Mouse (Mus musculus) ES-E14 (cell line): ENCODE results near the gene Gadl1. TPM values are rescaled to one million over a fixed set of nuclear protein-coding genes. Genes with fewer than 3 reads are reported as not detected.

Experiments
- DNase-seq: peaks from one replicate; pipeline ENCODE4 v3.0.0-alpha.2; 2013; ENCODE audit warnings: low read depth, low spot score
- H3K27ac ChIP-seq: 2 replicates; pipeline ENCODE4 v1.5.1; 2012; ENCODE audit warnings: low read depth, mild to moderate bottlenecking, low read length, moderate library complexity, mixed read lengths; ENCODE audit not compliant: poor library complexity, insufficient read depth, severe bottlenecking
- H3K36me3 ChIP-seq: 2 replicates; pipeline ENCODE4 v1.6.1; 2012; ENCODE audit warnings: mild to moderate bottlenecking, low read length, moderate library complexity, mixed read lengths; ENCODE audit not compliant: control insufficient read depth, poor library complexity, insufficient read depth, severe bottlenecking
- H3K4me1 ChIP-seq, 2 experiments: fragments of 150-350 bp in 1 of 2; sonication (generic) in 1 of 2; 2 replicates each; pipeline ENCODE4 v1.6.1; 2012; ENCODE audit warnings: low read length in 2 of 2, mild to moderate bottlenecking in 1 of 2, mixed read lengths in 1 of 2; ENCODE audit not compliant: control insufficient read depth in 2 of 2, insufficient read depth in 2 of 2, poor library complexity in 1 of 2
- H3K4me3 ChIP-seq, 2 experiments: fragments of 150-350 bp in 1 of 2; sonication (generic) in 1 of 2; 2 replicates each; pipeline ENCODE4 v1.5.1; 2012; ENCODE audit warnings: low read length in 2 of 2, low read depth in 1 of 2, mild to moderate bottlenecking in 1 of 2, mixed read lengths in 1 of 2; ENCODE audit not compliant: insufficient read depth in 1 of 2, poor library complexity in 1 of 2, severe bottlenecking in 1 of 2
- H3K9ac ChIP-seq: 2 replicates; pipeline ENCODE4 v1.6.1; 2012; ENCODE audit warnings: low read depth, mild to moderate bottlenecking, low read length, mixed read lengths; ENCODE audit not compliant: poor library complexity, insufficient read depth, severe bottlenecking
- H3K9me3 ChIP-seq: fragments of 150-350 bp; sonication (generic); 2 replicates; pipeline ENCODE4 v1.6.1; 2012; ENCODE audit warnings: low read depth, mild to moderate bottlenecking, low read length; ENCODE audit not compliant: control insufficient read depth, insufficient read depth
- CHD2 ChIP-seq: IDR thresholded peaks from 2 replicates; pipeline ENCODE4 v1.6.1; 2014; ENCODE audit warnings: mild to moderate bottlenecking, low read depth, low read length, inconsistent platforms
- HCFC1 ChIP-seq: IDR thresholded peaks from 2 replicates; pipeline ENCODE4 v1.6.1; 2012; ENCODE audit warnings: low read length, inconsistent platforms, borderline replicate concordance; ENCODE audit not compliant: insufficient read depth
- MAFK ChIP-seq: IDR thresholded peaks from 2 replicates; pipeline ENCODE4 v1.6.1; 2014; ENCODE audit warnings: mild to moderate bottlenecking, low read depth, low read length, inconsistent platforms; ENCODE audit not compliant: insufficient read depth
- ZC3H11A ChIP-seq: IDR thresholded peaks from 2 replicates; pipeline ENCODE4 v1.6.1; 2012; ENCODE audit warnings: low read depth, mild to moderate bottlenecking, inconsistent platforms, low read length, borderline replicate concordance
- ZNF384 ChIP-seq: IDR thresholded peaks from 2 replicates; pipeline ENCODE4 v1.6.1; 2012; ENCODE audit warnings: low read depth, low read length, inconsistent platforms
- in situ Hi-C, 2 experiments: fragments of 600-800 bp; cut with MboI; formaldehyde crosslinking; loops; one replicate each; pipeline ENCODE4 v1.15.1; 2025; ENCODE audit warnings: low sequenced_read_pairs in 2 of 2, inconsistent platforms in 1 of 2; ENCODE audit not compliant: unreplicated experiment in 2 of 2
- total RNA-seq: library from RNA; depleted of rRNA; stranded (reverse); fragments of 300-350 nt; gene quantifications from 2 replicates; pipeline ENCODE4 v1.2.3, GENCODE M21; 2012

The Gadl1 gene
- total RNA-seq, 1 experiment = not detected

- no peak overlapping the region for H3K27ac ChIP-seq
- H3K9ac ChIP-seq = no peak overlapping the region
- in situ Hi-C loops = no loop called here
- H3K9me3 ChIP-seq = no peaks in the 10 kb centered on the region
- DNase-seq = no peak
- TF ChIP-seq CHD2 = no peak
- no peak for TF ChIP-seq MAFK
- TF ChIP-seq ZNF384 = no peak
- no peak for TF ChIP-seq HCFC1
- TF ChIP-seq ZC3H11A = no peak
- 0 out of 4 replicates have a peak, but pooled peaks cover 0 to 2% of the 10 kb centered on the region in 2 experiments for H3K4me1 ChIP-seq
- no peaks in the 10 kb centered on the region for H3K36me3 ChIP-seq
- no peak overlapping the region for H3K4me3 ChIP-seq
These were observed 176.7 kb downstream of the Gadl1 start for GRCm38 (mm10) chr9:116085999-116086398.

GRCm38 (mm10) chr9:116087263-116087662 is 178.0 kb downstream of the Gadl1 start:
- TF ChIP-seq ZNF384 (no peak), MAFK (no peak), CHD2 (no peak), HCFC1 (no peak), ZC3H11A (no peak)
- H3K9me3 ChIP-seq = no peaks in the 10 kb centered on the region
- in situ Hi-C loops = no loop called here

GRCm38 (mm10) chr9:116087880-116088279 is 178.6 kb downstream of the Gadl1 start:
- Histone ChIP-seq H3K9me3 (no peaks in the 10 kb centered on the region), H3K4me3 (no peak overlapping the region), H3K36me3 (no peaks in the 10 kb centered on the region), H3K4me1 (0 out of 4 replicates have a peak, but pooled peaks cover 0 to 2% of the 10 kb centered on the region in 2 experiments), H3K9ac (no peak overlapping the region), H3K27ac (no peak overlapping the region)
- peak; percentile 76 for DNase-seq
- in situ Hi-C loops = no loop called here
- TF ChIP-seq ZC3H11A (peak; percentile 36; the same call in 1 of the 2 replicates), ZNF384 (no peak), HCFC1 (no peak), MAFK (no peak), CHD2 (no peak)

More at GRCm38 (mm10) chr9:116087263-116087662, 178.0 kb downstream of the Gadl1 start:
- H3K27ac ChIP-seq = no peak overlapping the region
- no peak for DNase-seq
- 0 out of 4 replicates have a peak, but pooled peaks cover 0 to 2% of the 10 kb centered on the region in 2 experiments for H3K4me1 ChIP-seq
- no peaks in the 10 kb centered on the region for H3K36me3 ChIP-seq
- H3K9ac ChIP-seq = no peak overlapping the region
- no peak overlapping the region for H3K4me3 ChIP-seq

- no peak overlapping the region for H3K9ac ChIP-seq
- H3K36me3 ChIP-seq = no peaks in the 10 kb centered on the region
- no peak overlapping the region for H3K27ac ChIP-seq
- H3K4me3 ChIP-seq = no peak overlapping the region
- TF ChIP-seq ZNF384 (no peak), CHD2 (no peak), HCFC1 (no peak), MAFK (no peak), ZC3H11A (no peak)
- no peak for DNase-seq
- no peaks in the 10 kb centered on the region for H3K9me3 ChIP-seq
- in situ Hi-C loops = no loop called here
- 0 out of 4 replicates have a peak, but pooled peaks cover 0 to 2% of the 10 kb centered on the region in 2 experiments for H3K4me1 ChIP-seq
These were observed 179.7 kb downstream of the Gadl1 start for GRCm38 (mm10) chr9:116088912-116089311.

- in situ Hi-C loops = no loop called here
- no peaks in the 10 kb centered on the region for H3K36me3 ChIP-seq
- no peak overlapping the region for H3K27ac ChIP-seq
- DNase-seq = no peak
- H3K4me3 ChIP-seq = no peak overlapping the region
- no peaks in the 10 kb centered on the region for H3K9me3 ChIP-seq
- no peak overlapping the region for H3K9ac ChIP-seq
- TF ChIP-seq ZC3H11A = no peak
- no peak for TF ChIP-seq ZNF384
- TF ChIP-seq HCFC1 = no peak
- TF ChIP-seq CHD2 = no peak
- no peak for TF ChIP-seq MAFK
- H3K4me1 ChIP-seq = no peaks in the 10 kb centered on the region
These were observed 181.0 kb downstream of the Gadl1 start for GRCm38 (mm10) chr9:116090296-116090695.
